Mouse (Mus musculus) olfactory bulb, adult 2 months (tissue): ENCODE data around the gene Kcnk13. TPM values are rescaled to one million over a fixed set of nuclear protein-coding genes. Genes with fewer than 3 reads are reported as not detected.

Experiments used
- H3K27ac ChIP-seq: fragments of 200-500 bp; 2 replicates; pipeline ENCODE4 v1.5.1; 2012; ENCODE audit warnings: low read depth, low read length; ENCODE audit not compliant: insufficient read depth
- H3K4me1 ChIP-seq: fragments of 200-500 bp; 2 replicates; pipeline ENCODE4 v1.6.1; 2012; ENCODE audit warnings: low read length; ENCODE audit not compliant: control insufficient read depth, insufficient read depth
- H3K4me3 ChIP-seq: fragments of 200-500 bp; 2 replicates; pipeline ENCODE4 v1.5.1; 2012; ENCODE audit warnings: mild to moderate bottlenecking, low read depth, low read length, moderate library complexity; ENCODE audit not compliant: insufficient read depth
- CTCF ChIP-seq: fragments of 200-500 bp; IDR thresholded peaks from 2 replicates; pipeline ENCODE4 v1.5.1; 2012; ENCODE audit warnings: low read depth, mild to moderate bottlenecking, low read length, moderate library complexity; ENCODE audit not compliant: insufficient read depth
- POLR2A ChIP-seq: fragments of 200-500 bp; IDR thresholded peaks from 2 replicates; pipeline ENCODE4 v1.6.1; 2012; ENCODE audit warnings: mild to moderate bottlenecking, low read depth, low read length, moderate library complexity; ENCODE audit not compliant: insufficient read depth
- WGBS: fragments of 180-500 bp; shearing (Covaris S2); methylation state at CpG from one replicate; pipeline ENCODE4 v1.1.7; 2018; 5-methylcytosine and 5-hydroxymethylcytosine counted together
- polyA plus RNA-seq: library from polyadenylated mRNA; stranded (reverse); fragments of >200 nt; gene quantifications from 2 replicates; pipeline ENCODE4 v1.2.4, GENCODE M21; 2012; ENCODE audit warnings: low replicate concordance; ENCODE audit not compliant: missing spikeins, insufficient read depth, insufficient read length

Kcnk13 gene
- polyA plus RNA-seq, 1 experiment: not detected

DNA sequence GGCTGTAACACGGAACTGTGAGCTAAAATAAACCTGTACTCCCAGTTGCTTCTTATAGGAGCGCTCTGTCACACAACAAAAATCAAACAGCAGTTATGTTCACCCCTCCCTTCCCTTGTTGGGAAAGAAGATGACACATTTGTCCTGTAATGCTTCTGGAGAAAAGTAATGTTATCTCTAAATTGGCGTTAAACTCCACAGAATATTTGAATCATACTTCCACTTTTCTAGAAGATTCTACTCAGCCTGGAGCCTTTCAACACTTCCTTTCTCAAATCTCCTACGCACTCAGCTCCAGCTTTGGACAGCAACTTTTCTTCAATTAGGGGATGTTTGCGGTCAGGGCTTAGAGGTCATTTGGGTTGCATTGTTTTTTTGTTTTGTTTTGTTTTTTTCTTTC, 125.0 kb downstream of the Kcnk13 start:
- no peak for TF ChIP-seq POLR2A
- no peak for TF ChIP-seq CTCF
- H3K27ac ChIP-seq: no peak overlapping the region
- WGBS: 92% methylated on average over 5 of the region's 5 CpGs

DNA sequence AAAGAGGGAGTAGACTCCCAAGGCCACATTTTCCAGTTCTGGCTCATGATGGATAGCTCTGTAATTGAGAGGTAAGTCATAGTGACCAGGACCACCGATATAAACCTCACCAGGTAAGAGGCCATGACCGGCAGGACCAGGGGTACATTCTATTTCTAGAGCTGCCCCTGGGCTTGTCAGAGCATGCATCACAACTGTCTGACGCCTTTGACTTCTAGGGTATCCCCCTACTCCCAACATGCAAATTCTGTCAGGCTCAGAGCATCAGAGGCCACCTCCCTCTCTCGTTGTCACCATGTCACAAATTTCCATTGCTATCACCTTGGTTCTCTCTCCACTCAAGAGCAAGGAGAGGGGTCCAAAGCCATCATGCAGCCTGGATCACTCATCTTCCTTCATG, 126.5 kb downstream of the Kcnk13 start:
- Histone ChIP-seq H3K4me3 (no peak overlapping the region), H3K27ac (no peak overlapping the region), H3K4me1 (no peaks in the 10 kb centered on the region)
- no peak for TF ChIP-seq CTCF
- no peak for TF ChIP-seq POLR2A
- WGBS: 89% methylated on average over 4 of the region's 4 CpGs

More for the DNA sequence above, 125.0 kb downstream of the Kcnk13 start:
- no peak overlapping the region for H3K4me3 ChIP-seq
- peaks cover 1% of the 10 kb centered on the region for H3K4me1 ChIP-seq

DNA sequence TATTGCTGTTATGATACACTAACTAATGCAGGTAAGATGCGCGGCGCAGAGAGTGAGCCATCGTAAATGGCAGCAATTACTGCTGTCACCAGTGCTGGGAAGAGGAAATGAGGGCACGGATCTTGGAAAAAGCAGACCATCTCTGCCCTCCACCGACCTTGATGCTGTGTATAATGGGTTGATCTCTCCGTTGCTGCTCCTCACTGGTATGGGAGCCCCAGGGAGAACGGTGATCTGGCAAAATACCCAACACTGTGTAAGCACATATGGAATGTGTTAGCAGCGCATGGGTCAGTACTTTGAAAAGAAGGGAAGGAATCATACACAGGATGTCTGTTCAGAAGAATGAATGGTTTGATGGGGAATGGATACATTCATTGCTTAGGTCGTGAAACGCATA, 128.7 kb downstream of the Kcnk13 start:
- TF ChIP-seq CTCF (no peak), POLR2A (no peak)
- whole genome bisulfite sequencing: 84% methylated on average over 11 of the region's 11 CpGs
- no peak overlapping the region for H3K4me3 ChIP-seq
- peaks cover 5% of the 10 kb centered on the region for H3K4me1 ChIP-seq
- H3K27ac ChIP-seq: no peak overlapping the region

DNA sequence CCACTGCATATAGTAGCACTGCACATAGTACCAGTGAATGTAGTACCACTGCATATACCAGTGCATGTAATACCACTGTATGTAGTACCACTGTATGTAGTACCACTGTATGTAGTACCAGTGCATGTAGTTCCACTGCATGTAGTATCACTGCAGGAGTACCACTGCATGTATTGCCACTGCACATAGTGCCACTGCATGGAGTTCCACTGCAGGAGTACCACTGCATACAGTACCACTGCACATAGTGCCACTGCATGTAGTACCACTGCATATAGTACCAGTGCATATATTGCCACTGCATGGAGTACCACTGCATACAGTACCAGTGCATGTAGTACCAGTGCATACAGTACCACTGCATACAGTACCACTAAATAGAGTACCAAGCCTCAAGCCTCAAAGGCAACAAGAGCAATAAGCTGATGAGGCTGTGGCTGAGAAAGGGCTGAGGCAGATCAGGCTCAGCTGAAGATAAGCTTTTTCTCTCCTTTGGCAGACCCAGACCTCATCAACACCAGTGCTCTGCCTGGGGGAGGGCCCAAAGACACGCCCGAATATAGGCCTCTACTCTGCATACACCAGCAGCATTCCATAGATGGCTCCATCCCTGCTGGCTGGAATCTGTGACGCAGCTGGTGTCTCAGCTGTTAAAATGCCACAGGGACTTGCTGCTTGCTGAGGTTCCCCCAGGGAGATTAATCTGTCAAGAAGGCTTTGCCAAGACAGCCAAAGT, 135.8 kb downstream of the Kcnk13 start:
- TF ChIP-seq POLR2A (no peak), CTCF (no peak)
- peaks cover 17% of the 10 kb centered on the region for H3K4me1 ChIP-seq
- H3K4me3 ChIP-seq: no peak overlapping the region
- no peak overlapping the region for H3K27ac ChIP-seq
- WGBS: 52% methylated on average over 3 of the region's 3 CpGs

DNA sequence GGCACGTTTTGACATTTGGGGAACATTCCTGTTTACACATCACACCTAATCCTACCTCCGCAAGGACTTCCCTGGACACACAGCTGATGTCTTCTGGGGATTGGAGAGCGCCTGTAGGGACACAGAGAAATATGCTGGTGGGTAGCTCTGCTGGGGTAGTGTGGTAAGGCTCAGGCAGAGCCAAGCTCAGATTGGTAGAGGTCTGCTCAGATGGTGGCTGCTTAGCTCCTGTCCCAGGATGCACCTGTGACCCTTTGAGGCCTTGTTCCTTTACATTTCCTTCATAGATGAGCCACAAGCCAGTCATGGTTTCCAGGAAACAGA, 136.4 kb downstream of the Kcnk13 start:
- H3K27ac ChIP-seq: no peak overlapping the region
- TF ChIP-seq POLR2A: no peak
- TF ChIP-seq CTCF: no peak
- 78% methylated on average over 3 of the region's 3 CpGs for WGBS
- H3K4me1 ChIP-seq: peaks cover 17% of the 10 kb centered on the region
- H3K4me3 ChIP-seq: no peak overlapping the region

DNA sequence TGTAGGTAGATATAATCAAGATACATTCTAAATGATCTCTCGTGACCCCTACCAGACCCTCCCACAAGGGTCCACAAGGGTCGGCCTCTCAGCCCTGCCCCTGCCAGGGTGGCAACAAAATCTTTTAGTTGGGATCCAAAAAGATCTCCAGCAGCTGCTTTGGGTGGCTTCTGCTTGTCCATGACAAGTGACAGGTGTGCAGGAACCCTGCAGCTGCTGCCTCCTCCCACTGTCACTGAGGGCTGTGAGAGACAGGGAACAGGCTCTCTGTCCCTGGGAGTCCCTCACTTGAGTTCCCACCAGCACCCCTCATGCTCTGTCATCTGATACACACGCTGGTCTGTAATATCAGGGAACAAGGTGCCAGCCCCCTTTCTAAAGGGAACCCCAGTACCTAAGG, 137.4 kb downstream of the Kcnk13 start:
- Histone ChIP-seq H3K27ac (no peak overlapping the region), H3K4me1 (peaks cover 22% of the 10 kb centered on the region), H3K4me3 (no peak overlapping the region)
- WGBS: 83% methylated on average over 3 of the region's 3 CpGs
- TF ChIP-seq CTCF (no peak), POLR2A (no peak)

DNA sequence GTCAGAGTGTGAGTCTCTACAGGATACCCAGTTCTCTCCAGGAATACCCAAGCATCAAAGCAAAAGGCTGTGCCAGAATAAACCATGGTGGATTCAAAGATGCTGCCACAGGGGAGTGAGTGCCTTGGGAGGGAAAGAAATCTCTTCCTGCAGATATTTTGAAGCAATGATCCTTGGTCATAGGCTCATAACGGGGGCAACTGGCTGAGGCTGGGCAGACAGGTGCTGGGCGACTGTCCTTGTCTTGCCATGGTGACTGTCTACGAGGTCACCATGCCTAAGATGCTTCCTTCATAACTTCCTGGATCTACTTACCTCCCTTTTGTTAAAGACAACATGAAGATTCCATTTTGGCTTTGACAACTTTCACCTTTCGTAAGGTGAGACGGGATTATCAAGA, 140.2 kb downstream of the Kcnk13 start:
- peaks cover 11% of the 10 kb centered on the region; the same call in 1 of the 2 replicates for H3K4me1 ChIP-seq
- H3K27ac ChIP-seq: no peak overlapping the region
- no peak for TF ChIP-seq CTCF
- WGBS: 93% methylated on average over 5 of the region's 5 CpGs
- no peak overlapping the region for H3K4me3 ChIP-seq

DNA sequence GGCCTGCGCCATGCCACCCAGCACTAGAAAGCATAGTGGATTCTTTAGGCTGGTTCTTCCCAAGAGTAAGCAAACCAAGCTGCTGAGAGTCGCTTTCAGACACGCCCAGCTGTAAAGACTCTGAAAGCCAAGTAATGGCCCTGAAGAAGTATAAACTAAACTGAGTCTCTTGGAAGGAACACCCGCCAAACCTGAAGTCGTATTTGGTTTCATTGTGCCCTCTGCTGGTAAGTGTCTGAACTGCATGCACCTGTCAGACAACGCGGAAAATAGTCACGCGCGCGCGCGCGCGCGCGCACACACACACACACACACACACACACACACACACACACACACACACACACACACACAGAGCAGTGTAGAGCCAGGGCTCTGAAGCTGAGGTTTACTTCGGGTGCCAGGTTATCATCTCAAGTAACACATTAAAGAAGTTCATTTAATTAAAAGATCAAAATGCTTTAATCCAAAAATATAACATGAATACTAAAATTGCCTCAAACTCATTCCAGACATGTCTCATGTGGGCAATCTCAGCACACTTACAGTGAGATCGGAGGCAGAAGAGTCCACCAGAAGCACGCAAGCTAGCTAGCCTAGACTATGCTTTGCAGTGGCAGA, 142.1 kb downstream of the Kcnk13 start:
- H3K4me1 ChIP-seq: peaks cover 11% of the 10 kb centered on the region; the same call in 1 of the 2 replicates
- no peak overlapping the region for H3K4me3 ChIP-seq
- WGBS: 10% methylated on average over 20 of the region's 20 CpGs
- TF ChIP-seq CTCF: peak; percentile 57
- no peak for TF ChIP-seq POLR2A
- no peak overlapping the region for H3K27ac ChIP-seq

DNA sequence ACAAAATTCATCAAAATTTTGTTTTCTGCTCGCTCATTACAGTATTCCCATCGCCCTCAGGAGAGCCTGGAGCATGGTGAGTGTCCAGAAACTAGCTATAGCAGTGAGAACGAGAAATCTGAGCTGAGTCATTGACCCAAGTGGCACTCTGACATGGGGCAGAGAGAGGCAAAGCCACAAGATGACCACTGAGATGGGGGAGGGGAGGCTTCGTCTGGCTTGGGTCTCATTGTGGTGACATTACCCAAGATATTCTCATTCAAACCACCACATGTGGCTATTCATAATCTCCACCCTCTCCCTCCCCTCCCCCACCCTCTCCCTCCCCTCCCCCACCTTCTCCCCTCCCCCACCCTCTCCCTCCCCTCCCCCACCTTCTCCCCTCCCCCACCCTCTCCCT, 143.1 kb downstream of the Kcnk13 start:
- 59% methylated on average over 4 of the region's 4 CpGs for WGBS
- TF ChIP-seq CTCF: no peak
- no peak for TF ChIP-seq POLR2A
- Histone ChIP-seq H3K4me3 (no peak overlapping the region), H3K27ac (no peak overlapping the region), H3K4me1 (peaks cover 13% of the 10 kb centered on the region; the same call in 1 of the 2 replicates)
